Mouse (Mus musculus) liver, embryonic 14.5 days (tissue): ENCODE measurements around the gene Eif2b3. TPM values are rescaled to one million over a fixed set of nuclear protein-coding genes. Genes with fewer than 3 reads are reported as not detected.

Source experiments
- ATAC-seq: fragments of 200-750 bp; cut with Nextera tagmentation; 2 replicates; pipeline ENCODE4 v1.8.0; 2017; ENCODE audit warnings: moderate number of reproducible peaks, mild to moderate bottlenecking, moderate library complexity; ENCODE audit not compliant: insufficient read depth
- DNase-seq, 3 experiments: peaks; one replicate each; pipeline ENCODE4 v3.0.0-alpha.2; 2012 to 2013; ENCODE audit warnings: low read depth in 3 of 3, low spot score in 3 of 3
- H3K27ac ChIP-seq: fragments of 300-500 bp; sonication (generic); 2 replicates; pipeline ENCODE4 v1.5.1; 2014; ENCODE audit warnings: moderate library complexity, mild to moderate bottlenecking, control low read depth, inconsistent platforms
- H3K27me3 ChIP-seq: fragments of 300-500 bp; sonication (generic); 2 replicates; pipeline ENCODE4 v1.6.1; 2014; ENCODE audit warnings: mild to moderate bottlenecking, low read length, moderate library complexity; ENCODE audit not compliant: control insufficient read depth, insufficient read depth
- H3K36me3 ChIP-seq: fragments of 300-500 bp; sonication (generic); replicated peaks from 2 replicates; pipeline ENCODE4 v1.6.1; 2014; ENCODE audit warnings: low read depth; ENCODE audit not compliant: control insufficient read depth, insufficient read depth
- H3K4me1 ChIP-seq, 2 experiments: fragments of 200-500 bp in 1 of 2; fragments of 300-500 bp in 1 of 2; sonication (generic) in 1 of 2; replicated peaks; 2 replicates each; pipeline ENCODE4 v1.6.1; 2012 to 2014; ENCODE audit warnings: antibody characterized with exemption in 1 of 2, inconsistent platforms in 1 of 2, low read length in 1 of 2; ENCODE audit not compliant: control insufficient read depth in 2 of 2, insufficient read depth in 2 of 2
- H3K4me2 ChIP-seq: fragments of 300-500 bp; sonication (generic); 2 replicates; pipeline ENCODE4 v1.6.1; 2014; ENCODE audit warnings: low read depth, mild to moderate bottlenecking, control low read depth, moderate library complexity
- H3K4me3 ChIP-seq, 2 experiments: fragments of 200-500 bp in 1 of 2; fragments of 300-500 bp in 1 of 2; sonication (generic) in 1 of 2; 2 replicates each; pipeline ENCODE4 v1.5.1; 2012 to 2014; ENCODE audit warnings: low read depth in 2 of 2, low read length in 2 of 2, mild to moderate bottlenecking in 2 of 2, control low read depth in 1 of 2, inconsistent platforms in 1 of 2, moderate library complexity in 1 of 2; ENCODE audit not compliant: insufficient read depth in 1 of 2
- H3K9ac ChIP-seq: fragments of 300-500 bp; sonication (generic); replicated peaks from 2 replicates; pipeline ENCODE4 v1.6.1; 2014; ENCODE audit warnings: mild to moderate bottlenecking, control low read depth, moderate library complexity
- H3K9me3 ChIP-seq: fragments of 300-500 bp; sonication (generic); 2 replicates; pipeline ENCODE4 v1.6.1; 2016; ENCODE audit warnings: low read length, mixed read lengths; ENCODE audit not compliant: control insufficient read depth
- CTCF ChIP-seq: IDR thresholded peaks from 2 replicates; pipeline ENCODE4 v1.5.1; 2016; ENCODE audit warnings: antibody characterized with exemption, low read depth, control low read depth
- EP300 ChIP-seq: IDR thresholded peaks from 2 replicates; pipeline ENCODE4 v1.6.1; 2016; ENCODE audit warnings: antibody characterized with exemption, low read depth
- WGBS: fragments of 180-500 bp; shearing (Covaris S2); extraction: QIAGEN DNeasy Blood & Tissue Kit; methylation state at CpG from one replicate; pipeline ENCODE4 v1.1.7; 2014; ENCODE audit not compliant: insufficient replicate concordance; 5-methylcytosine and 5-hydroxymethylcytosine counted together
- polyA plus RNA-seq, 2 experiments: library from polyadenylated mRNA; depleted of rRNA in 1 of 2; stranded (reverse) in 1 of 2; unstranded in 1 of 2; fragments of >200 nt; fragmentation: Nextera tagmentation in 1 of 2; extraction: Ambion mirVana in 1 of 2; gene quantifications; 2 replicates each; pipeline versions ENCODE4 v1.2.1 to v1.2.3; 2012 to 2014

Gene Eif2b3
- polyA plus RNA-seq, 2 experiments = 17.3 to 32.7 TPM

GRCm38 (mm10) chr4:117058512-117058911 is 39.3 kb downstream of the Eif2b3 start:
- DNase-seq (peak; percentile 34 to 52 (median 35)), ATAC-seq (peak; percentile 50; the same call in 1 of the 2 replicates)
- peaks cover 40 to 44% of the 10 kb centered on the region in 2 experiments for H3K4me1 ChIP-seq
- no peaks in the 10 kb centered on the region for H3K9me3 ChIP-seq
- peak overlapping the region; percentile 27; the same call in 1 of the 2 replicates for H3K27ac ChIP-seq
- H3K27me3 ChIP-seq = no peaks in the 10 kb centered on the region
- peak overlapping the region; percentile 56 for H3K4me2 ChIP-seq
- no peak overlapping the region for H3K4me3 ChIP-seq
- H3K9ac ChIP-seq = peak overlapping the region; percentile 34
- no peaks in the 10 kb centered on the region; the same call in 1 of the 2 replicates for H3K36me3 ChIP-seq
- TF ChIP-seq CTCF (no peak), EP300 (no peak)
- WGBS = 25% methylated on average over 4 of the region's 4 CpGs

DNA sequence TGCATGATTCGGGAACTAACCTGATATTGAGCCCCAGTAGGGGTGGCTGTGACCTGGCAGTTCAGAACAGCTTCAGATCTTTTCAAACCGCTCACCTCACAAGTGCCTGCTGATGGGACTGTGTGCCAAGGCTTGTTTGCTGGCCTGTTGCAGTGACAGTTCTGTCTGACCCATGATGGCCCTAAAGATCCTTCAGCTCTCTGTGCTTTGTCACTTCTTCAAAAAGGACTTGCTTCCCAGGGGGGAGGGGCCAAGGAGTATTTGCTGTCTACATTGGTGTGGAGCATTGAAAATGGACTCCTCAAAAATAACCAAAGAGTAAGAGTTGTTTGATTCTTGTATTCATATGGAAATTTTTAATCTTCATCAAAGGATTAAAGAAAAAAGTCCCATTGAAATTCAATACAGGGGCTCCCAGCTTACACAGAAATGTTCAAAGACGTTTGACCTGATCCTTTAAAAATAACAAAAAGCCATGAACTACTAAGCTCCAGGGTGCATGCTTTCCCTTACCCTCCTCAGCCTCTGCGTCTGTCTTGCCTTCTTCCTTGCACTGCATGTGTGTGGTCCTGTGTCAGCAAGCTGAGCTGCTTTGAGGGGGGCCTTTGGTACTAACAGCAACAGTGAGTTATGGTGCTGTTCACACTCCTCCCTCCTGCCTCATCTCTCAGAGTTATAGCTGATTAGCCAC is 43.6 kb downstream of the Eif2b3 start:
- Histone ChIP-seq H3K9me3 (no peaks in the 10 kb centered on the region), H3K27ac (no peak overlapping the region), H3K4me3 (no peak overlapping the region), H3K36me3 (peaks cover 7% of the 10 kb centered on the region), H3K4me1 (peaks cover 12 to 14% of the 10 kb centered on the region in 2 experiments), H3K9ac (no peak overlapping the region), H3K4me2 (no peak overlapping the region), H3K27me3 (no peaks in the 10 kb centered on the region)
- 81% methylated on average over 4 of the region's 4 CpGs for whole genome bisulfite sequencing
- no peak for DNase-seq
- TF ChIP-seq EP300 = no peak
- no peak for TF ChIP-seq CTCF
- ATAC-seq = no peak

- 88% methylated on average over 7 of the region's 7 CpGs for WGBS
- no peak for ATAC-seq
- H3K36me3 ChIP-seq = peaks cover 27% of the 10 kb centered on the region
Measured at GRCm38 (mm10) chr4:117068035-117068434, 48.8 kb downstream of the Eif2b3 start.

DNA sequence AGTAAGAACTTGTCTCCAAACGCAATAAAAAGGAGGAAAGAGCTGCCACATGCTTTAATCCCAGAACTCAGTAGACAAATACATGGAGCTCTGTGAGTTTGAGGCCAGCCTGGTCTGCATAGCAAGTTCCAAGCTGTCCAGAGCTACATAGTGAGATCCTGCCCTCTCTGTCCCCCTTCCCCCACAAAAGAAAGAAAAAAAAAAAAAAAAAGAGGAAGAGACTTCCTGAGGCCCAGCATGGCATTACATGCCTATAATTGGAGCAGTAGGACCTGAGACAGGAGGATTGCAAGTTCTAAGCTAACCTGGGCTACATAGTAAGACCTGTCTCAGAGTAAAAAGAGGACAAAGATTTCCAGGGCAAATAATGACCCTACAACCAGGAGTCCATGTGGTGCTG is 50.4 kb downstream of the Eif2b3 start:
- no peak for TF ChIP-seq CTCF
- no peak for TF ChIP-seq EP300
- peaks cover 31% of the 10 kb centered on the region for H3K36me3 ChIP-seq
- 78% methylated on average over 1 of the region's 1 CpGs for WGBS
- H3K9ac ChIP-seq = no peak overlapping the region
- no peaks in the 10 kb centered on the region for H3K27me3 ChIP-seq
- DNase-seq (no peak), ATAC-seq (no peak)
- no peak overlapping the region for H3K4me2 ChIP-seq
- peaks cover 4 to 13% of the 10 kb centered on the region in 2 experiments; a peak in 3 of 4 replicates for H3K4me1 ChIP-seq
- no peak overlapping the region for H3K4me3 ChIP-seq
- H3K27ac ChIP-seq = no peak overlapping the region
- no peaks in the 10 kb centered on the region for H3K9me3 ChIP-seq

More at GRCm38 (mm10) chr4:117068035-117068434, 48.8 kb downstream of the Eif2b3 start:
- H3K4me2 ChIP-seq = no peak overlapping the region
- no peaks in the 10 kb centered on the region for H3K9me3 ChIP-seq
- H3K9ac ChIP-seq = no peak overlapping the region
- TF ChIP-seq CTCF = no peak
- TF ChIP-seq EP300 = no peak
- no peak for DNase-seq
- no peaks in the 10 kb centered on the region for H3K27me3 ChIP-seq
- no peak overlapping the region for H3K27ac ChIP-seq
- H3K4me1 ChIP-seq = peaks cover 4 to 13% of the 10 kb centered on the region in 2 experiments; a peak in 3 of 4 replicates
- H3K4me3 ChIP-seq = no peak overlapping the region

GRCm38 (mm10) chr4:117070624-117071023 is 51.4 kb downstream of the Eif2b3 start:
- no peak overlapping the region; the same call in 1 of the 2 replicates for H3K27ac ChIP-seq
- H3K36me3 ChIP-seq = peaks cover 31% of the 10 kb centered on the region
- WGBS = 13% methylated on average over 4 of the region's 4 CpGs
- peaks cover 4 to 13% of the 10 kb centered on the region in 2 experiments; a peak in 3 of 4 replicates for H3K4me1 ChIP-seq
- DNase-seq (no peak), ATAC-seq (peak; percentile 54; the same call in 1 of the 2 replicates)
- H3K27me3 ChIP-seq = no peaks in the 10 kb centered on the region
- no peaks in the 10 kb centered on the region for H3K9me3 ChIP-seq
- no peak overlapping the region for H3K4me3 ChIP-seq
- H3K4me2 ChIP-seq = no peak overlapping the region
- TF ChIP-seq EP300 = no peak
- TF ChIP-seq CTCF = no peak
- H3K9ac ChIP-seq = no peak overlapping the region
